Mouse (Mus musculus): ENCODE measurements around the gene Mcm7. TPM values are rescaled to one million over a fixed set of nuclear protein-coding genes. Genes with fewer than 3 reads are reported as not detected.
"Not testable (repeated sequence)": the region's sequence is repeated elsewhere in the genome, so short reads cannot be mapped to it uniquely, and the experiment has no call there.

Gene Mcm7
- polyA plus RNA-seq (2015; fragmentation: Nextera tagmentation; extraction: Ambion mirVana): 35.9 and 39.1 TPM in 2 replicates

DNA sequence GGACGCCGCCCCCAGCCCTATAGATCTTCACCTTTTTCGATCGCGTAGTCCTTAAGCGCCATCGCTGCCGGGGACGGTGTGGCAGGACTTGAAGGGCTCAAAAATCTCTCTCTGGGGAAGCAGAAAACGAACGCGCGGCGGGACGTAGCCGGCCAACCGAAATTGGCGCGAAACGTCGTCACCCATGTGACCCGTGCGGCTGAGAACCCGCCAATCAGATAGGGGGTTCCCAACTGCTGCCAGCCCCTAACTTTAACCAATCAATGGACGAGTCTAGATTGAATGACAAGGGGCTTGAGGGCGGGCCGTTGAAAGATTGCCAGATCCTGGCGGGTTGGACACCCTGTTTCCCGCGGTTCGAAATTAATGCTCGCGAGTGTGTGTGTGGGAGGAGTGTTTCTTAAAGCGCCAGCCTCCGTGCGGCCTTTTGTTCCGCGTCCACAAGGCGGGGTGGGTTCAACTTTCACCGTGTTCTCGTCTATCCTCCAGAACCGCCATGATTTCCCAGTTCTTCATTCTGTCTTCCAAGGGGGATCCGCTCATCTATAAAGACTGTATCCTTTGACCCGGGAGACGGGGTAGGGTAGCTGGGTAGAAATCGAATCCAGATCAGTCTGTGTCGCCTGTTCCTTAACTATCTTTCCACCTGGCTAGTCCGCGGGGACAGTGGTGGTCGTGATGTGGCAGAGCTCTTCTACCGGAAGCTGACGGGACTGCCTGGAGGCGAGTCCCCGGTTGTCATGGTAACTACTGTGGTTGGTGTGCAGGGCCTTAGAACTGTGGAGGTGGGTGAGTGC lies at the start of gene Mcm7, which contains the start of gene Ap4m1:
Gene Mcm7 (minus strand): TSS at position 728 of the 797 bp plus-strand sequence.
Gene Ap4m1 (plus strand): TSS at position 308 of the 797 bp plus-strand sequence.
- under 1% methylated on average over 54 of the region's 54 CpGs for WGBS
- peak; percentile 53 for TF ChIP-seq CTCF (IDR thresholded peaks at IDR 0.05; ENCODE audit: low read depth)
- peak within 1 kb of the TSS; percentile 71 for H3K9ac ChIP-seq (ENCODE audit: low read depth, low read length)
- 0 out of 2 replicates have a peak, but pooled peaks cover 10% of the 10 kb centered on the region for H3K4me1 ChIP-seq (replicated peaks; ENCODE audit: control insufficient read depth, insufficient read depth, low read length)
- peak; percentile 86 for ATAC-seq
- H3K9me3 ChIP-seq (ENCODE audit: control insufficient read depth): no peaks in the 10 kb centered on the region
- no peaks in the 10 kb centered on the region for H3K27me3 ChIP-seq (replicated peaks; ENCODE audit: control insufficient read depth, insufficient read depth, low read length)
- H3K36me3 ChIP-seq (ENCODE audit: control insufficient read depth, insufficient read depth): peaks cover 46% of the 10 kb centered on the region
- peak within 1 kb of the TSS; percentile 99 for H3K4me2 ChIP-seq (replicated peaks; ENCODE audit: low read depth)
- peak within 1 kb of the TSS; percentile 84 for H3K27ac ChIP-seq (ENCODE audit: low read depth, low read length)
- H3K4me3 ChIP-seq (ENCODE audit: low read depth, low read length): peak within 1 kb of the TSS; percentile 67

GRCm38 (mm10) chr5:138219864-138220263 lies 47.6 kb upstream of the Mcm7 start:
- no peak overlapping the region for H3K9ac ChIP-seq (ENCODE audit: low read depth, low read length)
- TF ChIP-seq CTCF (IDR thresholded peaks at IDR 0.05; ENCODE audit: low read depth): no peak
- WGBS: 56% methylated on average over 2 of the region's 2 CpGs
- H3K36me3 ChIP-seq (ENCODE audit: control insufficient read depth, insufficient read depth): no peaks in the 10 kb centered on the region
- H3K4me2 ChIP-seq (replicated peaks; ENCODE audit: low read depth): no peak overlapping the region
- 0 out of 2 replicates have a peak, but pooled peaks cover 5% of the 10 kb centered on the region for H3K9me3 ChIP-seq (ENCODE audit: control insufficient read depth)
- H3K4me1 ChIP-seq (replicated peaks; ENCODE audit: control insufficient read depth, insufficient read depth, low read length): no peaks in the 10 kb centered on the region
- H3K27ac ChIP-seq (ENCODE audit: low read depth, low read length): no peak overlapping the region
- no peaks in the 10 kb centered on the region for H3K27me3 ChIP-seq (replicated peaks; ENCODE audit: control insufficient read depth, insufficient read depth, low read length)
- ATAC-seq: no peak
- H3K4me3 ChIP-seq (ENCODE audit: low read depth, low read length): no peak overlapping the region

DNA sequence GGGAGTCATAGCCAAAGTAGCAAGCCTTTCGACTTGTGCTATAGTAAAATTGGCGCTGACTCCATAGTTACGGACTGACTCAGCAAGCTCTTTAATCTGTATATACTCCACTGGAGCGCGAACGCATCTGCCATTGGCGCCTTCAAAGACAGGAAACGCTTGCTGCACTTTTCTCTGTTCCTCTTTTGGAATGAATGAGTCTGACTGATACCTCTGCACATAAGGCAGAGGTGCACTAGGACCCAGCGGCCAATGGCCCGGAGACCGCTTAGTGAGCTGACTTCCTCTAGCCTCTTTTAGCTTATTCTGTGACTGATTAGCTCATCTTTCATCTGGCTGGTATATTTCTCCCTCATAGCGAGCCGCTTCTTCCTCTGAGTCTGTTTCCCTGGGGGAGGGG lies 44.4 kb upstream of the Mcm7 start:
- not testable (repeated sequence) for H3K9me3 ChIP-seq (ENCODE audit: control insufficient read depth); H3K27ac ChIP-seq (ENCODE audit: low read depth, low read length); H3K36me3 ChIP-seq (ENCODE audit: control insufficient read depth, insufficient read depth); H3K27me3 ChIP-seq (replicated peaks; ENCODE audit: control insufficient read depth, insufficient read depth, low read length); H3K9ac ChIP-seq (ENCODE audit: low read depth, low read length); H3K4me1 ChIP-seq (replicated peaks; ENCODE audit: control insufficient read depth, insufficient read depth, low read length); ATAC-seq; H3K4me3 ChIP-seq (ENCODE audit: low read depth, low read length); H3K4me2 ChIP-seq (replicated peaks; ENCODE audit: low read depth)
- WGBS: 95% methylated on average over 13 of the region's 13 CpGs

DNA sequence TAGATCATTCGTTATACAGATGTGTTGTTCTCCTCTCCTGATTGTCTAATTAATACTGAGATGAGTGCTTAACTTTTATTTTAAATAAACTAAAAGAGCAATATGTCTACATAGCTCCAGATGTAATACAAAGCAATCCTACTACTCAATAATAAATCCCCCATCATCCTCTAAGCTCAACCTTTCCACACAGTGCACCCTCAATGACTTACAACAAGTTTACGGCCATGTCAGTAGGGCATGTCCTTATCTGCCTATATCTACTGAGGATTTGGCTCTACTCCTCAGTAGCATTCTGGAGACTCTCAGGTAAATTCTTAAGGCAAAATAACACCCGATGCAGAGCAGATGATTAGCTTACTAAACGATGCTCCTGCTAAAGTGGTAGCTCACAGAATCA lies 35.7 kb upstream of the Mcm7 start:
- WGBS: 79% methylated on average over 4 of the region's 4 CpGs
- no peaks in the 10 kb centered on the region for H3K4me1 ChIP-seq (replicated peaks; ENCODE audit: control insufficient read depth, insufficient read depth, low read length)
- H3K27ac ChIP-seq (ENCODE audit: low read depth, low read length): no peak overlapping the region
- H3K9me3 ChIP-seq (ENCODE audit: control insufficient read depth): no peaks in the 10 kb centered on the region
- no peaks in the 10 kb centered on the region for H3K27me3 ChIP-seq (replicated peaks; ENCODE audit: control insufficient read depth, insufficient read depth, low read length)
- H3K4me3 ChIP-seq (ENCODE audit: low read depth, low read length): no peak overlapping the region
- no peak for ATAC-seq
- no peak overlapping the region for H3K4me2 ChIP-seq (replicated peaks; ENCODE audit: low read depth)
- H3K36me3 ChIP-seq (ENCODE audit: control insufficient read depth, insufficient read depth): no peaks in the 10 kb centered on the region
- TF ChIP-seq CTCF (IDR thresholded peaks at IDR 0.05; ENCODE audit: low read depth): no peak
- H3K9ac ChIP-seq (ENCODE audit: low read depth, low read length): no peak overlapping the region

GRCm38 (mm10) chr5:138207253-138207652 lies 35.0 kb upstream of the Mcm7 start:
- Histone ChIP-seq H3K4me1 (replicated peaks; ENCODE audit: control insufficient read depth, insufficient read depth, low read length) (no peaks in the 10 kb centered on the region), H3K36me3 (ENCODE audit: control insufficient read depth, insufficient read depth) (no peaks in the 10 kb centered on the region), H3K9ac (ENCODE audit: low read depth, low read length) (no peak overlapping the region), H3K9me3 (ENCODE audit: control insufficient read depth) (no peaks in the 10 kb centered on the region), H3K4me2 (replicated peaks; ENCODE audit: low read depth) (no peak overlapping the region), H3K27me3 (replicated peaks; ENCODE audit: control insufficient read depth, insufficient read depth, low read length) (no peaks in the 10 kb centered on the region), H3K27ac (ENCODE audit: low read depth, low read length) (no peak overlapping the region), H3K4me3 (ENCODE audit: low read depth, low read length) (no peak overlapping the region)
- no peak for TF ChIP-seq CTCF (IDR thresholded peaks at IDR 0.05; ENCODE audit: low read depth)
- 52% methylated on average over 1 of the region's 1 CpGs for WGBS
- no peak for ATAC-seq

- no peaks in the 10 kb centered on the region for H3K27me3 ChIP-seq (replicated peaks; ENCODE audit: control insufficient read depth, insufficient read depth, low read length)
- WGBS: 93% methylated on average over 3 of the region's 3 CpGs
- no peak for TF ChIP-seq CTCF (IDR thresholded peaks at IDR 0.05; ENCODE audit: low read depth)
- H3K9ac ChIP-seq (ENCODE audit: low read depth, low read length): no peak overlapping the region
- no peak overlapping the region for H3K4me3 ChIP-seq (ENCODE audit: low read depth, low read length)
- no peaks in the 10 kb centered on the region for H3K9me3 ChIP-seq (ENCODE audit: control insufficient read depth)
- H3K27ac ChIP-seq (ENCODE audit: low read depth, low read length): no peak overlapping the region
- no peak overlapping the region for H3K4me2 ChIP-seq (replicated peaks; ENCODE audit: low read depth)
- no peak for ATAC-seq
- no peaks in the 10 kb centered on the region for H3K36me3 ChIP-seq (ENCODE audit: control insufficient read depth, insufficient read depth)
- no peaks in the 10 kb centered on the region for H3K4me1 ChIP-seq (replicated peaks; ENCODE audit: control insufficient read depth, insufficient read depth, low read length)
Measured at GRCm38 (mm10) chr5:138202086-138202485, 29.9 kb upstream of the Mcm7 start.
